Mouse (Mus musculus) erythroid progenitor cell, adult 5-6 weeks (primary cell): Measurements from ENCODE around the gene 4930512M02Rik. TPM values are rescaled to one million over a fixed set of nuclear protein-coding genes. Genes with fewer than 3 reads are reported as not detected.
A peak's percentile ranks its signal among the peaks of the same experiment; 100 is the strongest.

Experiments
- ATAC-seq: replicated peaks from 2 replicates; pipeline ENCODE4 v1.8.0; 2016; ENCODE audit warnings: moderate number of reproducible peaks, mild to moderate bottlenecking, moderate TSS enrichment, inconsistent platforms; ENCODE audit not compliant: poor library complexity, low FRiP score, severe bottlenecking
- total RNA-seq, 2 experiments: library from RNA; stranded (forward) in 1 of 2; stranded (reverse) in 1 of 2; fragments of 150-400 nt in 1 of 2; fragments of 186-747, 209-891 nt in 1 of 2; gene quantifications; 2 replicates each; pipeline versions ENCODE4 v1.2.3 to v1.2.4; 2015 to 2017; ENCODE audit warnings: low replicate concordance in 2 of 2

4930512M02Rik gene
- total RNA-seq, 2 experiments from 2014 or later, result not detected

DNA sequence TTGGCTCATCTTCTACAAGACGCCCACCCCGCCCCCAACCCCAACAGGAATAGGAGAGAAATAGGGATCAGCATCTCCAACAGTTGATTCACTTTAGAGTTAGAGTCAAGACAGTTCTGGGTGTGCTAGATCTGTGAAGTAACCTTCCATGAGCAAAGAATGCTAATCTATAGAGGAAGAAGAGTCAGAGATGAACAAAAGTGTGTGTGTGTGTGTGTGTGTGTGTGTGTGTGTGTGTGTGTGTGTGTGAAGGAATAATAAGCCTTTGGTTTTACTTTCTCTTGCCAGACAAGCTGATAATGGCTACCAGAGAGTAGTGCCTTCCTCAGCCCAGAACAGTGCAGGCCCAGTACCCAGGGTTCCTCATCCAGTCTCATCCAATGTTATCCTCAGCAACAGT is 59.6 kb downstream of the 4930512M02Rik start:
- ATAC-seq, result no peak

DNA sequence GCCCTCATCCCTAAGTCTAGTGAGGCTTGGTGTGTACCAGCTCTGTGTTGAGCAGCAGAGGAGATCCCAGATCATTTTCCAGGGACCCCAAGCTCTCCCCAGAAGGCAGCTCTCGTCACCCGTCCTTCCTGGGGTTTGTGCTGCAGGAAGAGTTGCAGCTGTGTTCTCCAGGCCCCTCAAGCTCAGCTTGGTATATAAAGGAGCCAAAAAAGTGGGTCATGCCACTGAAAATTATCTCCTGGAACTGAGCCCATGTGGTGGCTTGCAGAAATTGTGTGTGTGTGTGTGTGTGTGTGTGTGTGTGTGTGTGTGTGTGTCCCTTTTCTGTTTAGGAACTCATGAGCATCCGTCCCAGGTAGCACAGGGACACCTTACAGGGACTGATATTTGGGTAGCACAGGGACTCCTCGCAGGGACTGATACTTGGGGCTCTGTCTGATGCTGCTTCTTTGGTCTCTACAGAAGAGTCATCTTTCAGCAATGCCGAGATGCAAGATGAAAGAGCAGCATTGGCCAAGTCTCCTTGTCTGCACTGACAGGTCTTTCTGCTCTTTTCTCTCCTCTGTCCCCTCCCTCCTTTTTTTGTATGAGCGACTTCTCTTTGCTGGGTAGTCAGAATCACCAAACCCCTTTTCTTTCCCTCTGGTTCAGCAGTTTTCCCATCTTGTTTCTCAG is 62.4 kb downstream of the 4930512M02Rik start:
- no peak for ATAC-seq

- 0 out of 2 replicates have a peak, but pooled peaks have one; percentile 22 for ATAC-seq
Observed at GRCm38 (mm10) chr11:11564266-11565044, 63.2 kb downstream of the 4930512M02Rik start.

GRCm38 (mm10) chr11:11561118-11561517 is 66.5 kb downstream of the 4930512M02Rik start:
- no peak for ATAC-seq

DNA sequence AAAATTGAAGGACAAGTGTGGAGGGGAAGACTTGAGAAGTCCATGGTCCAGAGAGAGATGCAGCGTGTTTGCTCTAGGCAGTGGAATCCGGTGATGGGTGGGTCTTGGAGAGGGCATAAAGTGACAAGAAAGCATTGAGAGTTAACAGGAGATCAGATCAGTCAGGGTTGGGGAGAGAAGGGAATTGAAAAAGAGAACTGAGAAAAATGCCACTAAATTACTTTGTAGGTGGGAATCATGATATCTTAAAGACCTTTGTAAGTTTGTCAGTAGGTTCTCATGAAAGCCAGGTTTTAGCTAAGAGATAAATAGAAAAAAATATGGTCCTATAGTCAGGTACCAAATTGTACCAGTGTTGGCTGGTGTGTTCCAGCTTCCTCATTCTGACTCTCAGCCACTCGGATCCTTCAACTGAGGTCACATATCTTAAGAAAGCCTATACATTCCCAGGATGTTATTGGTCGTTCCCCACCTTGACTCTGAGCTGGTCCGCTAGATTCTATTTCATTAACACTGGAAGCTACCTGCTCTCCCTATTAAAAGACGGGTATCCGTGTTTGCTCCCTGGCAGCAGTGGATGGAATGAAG is 68.4 kb downstream of the 4930512M02Rik start:
- no peak for ATAC-seq

DNA sequence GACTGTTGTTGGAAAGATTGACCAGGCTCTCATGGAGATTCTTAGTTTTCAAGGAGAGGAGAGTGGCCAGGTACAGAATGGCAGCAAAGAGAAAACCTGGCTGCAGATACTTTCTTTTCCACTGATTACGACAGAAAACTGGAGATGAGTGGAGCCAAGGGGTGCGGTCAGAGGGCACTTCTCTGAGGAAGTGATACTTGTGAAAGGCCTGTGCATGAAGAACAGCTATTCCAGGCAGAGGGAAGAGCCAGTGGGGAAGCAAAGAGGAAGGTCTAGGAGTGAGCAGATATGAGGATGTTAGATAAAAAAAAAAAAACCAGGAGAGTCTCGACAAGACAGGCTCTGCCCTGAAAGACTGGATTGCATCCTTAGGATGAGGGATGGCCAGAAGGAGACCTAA is 69.0 kb downstream of the 4930512M02Rik start:
- ATAC-seq, result no peak

- peak; percentile 76 for ATAC-seq
Observed at GRCm38 (mm10) chr11:11557173-11557967, 70.3 kb downstream of the 4930512M02Rik start.

GRCm38 (mm10) chr11:11556186-11556585 is 71.4 kb downstream of the 4930512M02Rik start:
- ATAC-seq, result no peak

DNA sequence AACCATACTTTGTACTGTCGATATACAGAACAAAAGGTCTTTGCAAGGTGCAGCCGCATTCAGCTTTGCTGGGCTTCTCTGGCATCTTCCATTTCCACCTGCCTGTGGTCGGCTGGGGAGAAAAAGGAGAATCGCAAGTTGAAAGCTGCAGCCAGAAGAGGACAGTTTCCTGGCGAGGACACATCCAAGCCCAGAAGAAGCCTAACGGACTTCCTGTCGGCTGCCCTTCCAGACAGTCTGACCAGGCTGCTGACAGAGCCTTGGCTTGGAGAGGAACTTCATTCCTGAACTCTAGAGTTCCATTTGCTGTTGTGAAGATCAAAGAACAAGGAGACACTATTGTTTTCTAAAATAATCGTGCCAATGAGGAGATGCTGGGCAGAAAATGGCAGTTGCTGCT is 72.1 kb downstream of the 4930512M02Rik start:
- no peak for ATAC-seq

GRCm38 (mm10) chr11:11547597-11548240 is 79.9 kb downstream of the 4930512M02Rik start:
- ATAC-seq, result no peak

- no peak for ATAC-seq
Observed at GRCm38 (mm10) chr11:11546903-11547511, 80.6 kb downstream of the 4930512M02Rik start.

DNA sequence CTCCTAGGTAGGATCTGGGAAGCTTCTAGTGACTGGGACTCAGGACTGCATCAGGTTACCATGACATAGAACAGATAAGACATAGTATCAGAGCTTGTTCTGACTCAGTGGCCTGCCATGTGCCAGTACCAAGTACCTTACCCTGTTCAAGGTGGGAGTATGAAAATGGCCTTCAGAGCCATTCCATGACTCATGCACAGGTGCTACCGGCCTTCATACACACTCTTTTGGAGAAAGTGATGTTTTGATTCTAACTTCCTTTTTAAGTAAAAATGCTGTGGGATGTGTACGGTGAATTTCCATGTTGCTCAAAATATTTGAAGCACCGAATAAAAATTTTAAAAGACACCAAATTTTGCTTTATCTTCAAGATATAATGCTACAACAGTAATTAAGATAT is 81.7 kb downstream of the 4930512M02Rik start:
- no peak for ATAC-seq

Other genes starting within 250 kb of the 4930512M02Rik start
- gene Spata48, start 165.7 kb downstream of the 4930512M02Rik start, total RNA-seq (2015; ENCODE audit: low replicate concordance), result 1.8 TPM in 1 of 2 replicates, not detected in the other
- gene Spata48, start 165.7 kb downstream of the 4930512M02Rik start, total RNA-seq (2017; ENCODE audit: low replicate concordance), result not detected in 2 replicates
- not detected in 2 replicates for gene Zpbp, start 165.4 kb downstream of the 4930512M02Rik start, total RNA-seq (2015; ENCODE audit: low replicate concordance)
- gene Zpbp, start 165.4 kb downstream of the 4930512M02Rik start, total RNA-seq (2017; ENCODE audit: low replicate concordance), result 0.13 TPM in 1 of 2 replicates, not detected in the other
- 116 and 120 TPM in 2 replicates for gene Ikzf1, start 57.2 kb upstream of the 4930512M02Rik start, total RNA-seq (2015; ENCODE audit: low replicate concordance)
- 40.9 and 81.1 TPM in 2 replicates for gene Ikzf1, start 57.2 kb upstream of the 4930512M02Rik start, total RNA-seq (2017; ENCODE audit: low replicate concordance)
- gene Fignl1, start 181.1 kb upstream of the 4930512M02Rik start, total RNA-seq (2015; ENCODE audit: low replicate concordance), result 119 and 122 TPM in 2 replicates
- gene Fignl1, start 181.1 kb upstream of the 4930512M02Rik start, total RNA-seq (2017; ENCODE audit: low replicate concordance), result 145 and 148 TPM in 2 replicates